Mouse (Mus musculus) liver, postnatal 0 days (tissue): ENCODE results near the gene Sumf1. TPM values are rescaled to one million over a fixed set of nuclear protein-coding genes. Genes with fewer than 3 reads are reported as not detected.
A peak's percentile ranks its signal among the peaks of the same experiment; 100 is the strongest.

Experiments
- ATAC-seq: fragments of 200-750 bp; cut with Nextera tagmentation; 2 replicates; pipeline ENCODE4 v1.8.0; 2017; ENCODE audit warnings: mild to moderate bottlenecking, moderate library complexity
- DNase-seq: peaks from one replicate; pipeline ENCODE4 v3.0.0-alpha.2; 2016
- H3K27ac ChIP-seq: fragments of 300-500 bp; sonication (generic); 2 replicates; pipeline ENCODE4 v1.5.1; 2014; ENCODE audit warnings: antibody characterized with exemption, moderate library complexity, mild to moderate bottlenecking, low read depth
- H3K27me3 ChIP-seq: fragments of 300-500 bp; sonication (generic); 2 replicates; pipeline ENCODE4 v1.6.1; 2014; ENCODE audit warnings: low read length, control low read depth, mixed read lengths; ENCODE audit not compliant: insufficient read depth
- H3K36me3 ChIP-seq: fragments of 300-500 bp; sonication (generic); replicated peaks from 2 replicates; pipeline ENCODE4 v1.6.1; 2014; ENCODE audit warnings: mild to moderate bottlenecking, control low read depth, low read length, moderate library complexity, mixed read lengths; ENCODE audit not compliant: insufficient read depth
- H3K4me1 ChIP-seq: fragments of 300-500 bp; sonication (generic); 2 replicates; pipeline ENCODE4 v1.6.1; 2014; ENCODE audit warnings: antibody characterized with exemption, mild to moderate bottlenecking, control low read depth; ENCODE audit not compliant: insufficient read depth
- H3K4me2 ChIP-seq: fragments of 300-500 bp; sonication (generic); 2 replicates; pipeline ENCODE4 v1.6.1; 2014; ENCODE audit warnings: low read depth, mild to moderate bottlenecking, low read length, moderate library complexity, mixed read lengths
- H3K4me3 ChIP-seq: fragments of 300-500 bp; sonication (generic); 2 replicates; pipeline ENCODE4 v1.5.1; 2014; ENCODE audit warnings: low read depth, low read length
- H3K9ac ChIP-seq: fragments of 300-500 bp; sonication (generic); replicated peaks from 2 replicates; pipeline ENCODE4 v1.6.1; 2014; ENCODE audit warnings: mild to moderate bottlenecking, moderate library complexity
- H3K9me3 ChIP-seq: fragments of 300-500 bp; sonication (generic); 2 replicates; pipeline ENCODE4 v1.6.1; 2016; ENCODE audit warnings: mild to moderate bottlenecking, control low read depth, low read length, mixed read lengths
- CTCF ChIP-seq: sonication (generic); IDR thresholded peaks from 2 replicates; pipeline ENCODE4 v1.5.1; 2016; ENCODE audit warnings: antibody characterized with exemption, low read depth
- EP300 ChIP-seq: IDR thresholded peaks from 2 replicates; pipeline ENCODE4 v1.6.1; 2016; ENCODE audit warnings: antibody characterized with exemption, low read depth, mild to moderate bottlenecking
- WGBS: fragments of 180-500 bp; shearing (Covaris S2); extraction: QIAGEN DNeasy Blood & Tissue Kit; methylation state at CpG from one replicate; pipeline ENCODE4 v1.1.7; 2014; ENCODE audit not compliant: insufficient replicate concordance; 5-methylcytosine and 5-hydroxymethylcytosine counted together
- polyA plus RNA-seq: library from polyadenylated mRNA; unstranded; fragments of >200 nt; fragmentation: Nextera tagmentation; extraction: Ambion mirVana; gene quantifications from 2 replicates; pipeline ENCODE4 v1.2.1, GENCODE M21; 2015

Gene Sumf1
- polyA plus RNA-seq, 1 experiment from 2014 or later: 13.0 TPM

GRCm38 (mm10) chr6:108154243-108154642, 31.1 kb downstream of the Sumf1 start:
- H3K36me3 ChIP-seq: no peaks in the 10 kb centered on the region; the same call in 1 of the 2 replicates
- WGBS: 82% methylated on average over 4 of the region's 4 CpGs
- no peak overlapping the region for H3K4me3 ChIP-seq
- no peak overlapping the region for H3K4me2 ChIP-seq
- TF ChIP-seq CTCF: no peak
- TF ChIP-seq EP300: no peak
- H3K9ac ChIP-seq: no peak overlapping the region
- no peaks in the 10 kb centered on the region for H3K27me3 ChIP-seq
- no peaks in the 10 kb centered on the region for H3K9me3 ChIP-seq
- no peaks in the 10 kb centered on the region; the same call in 1 of the 2 replicates for H3K4me1 ChIP-seq
- no peak overlapping the region for H3K27ac ChIP-seq
- DNase-seq (no peak), ATAC-seq (no peak)

DNA sequence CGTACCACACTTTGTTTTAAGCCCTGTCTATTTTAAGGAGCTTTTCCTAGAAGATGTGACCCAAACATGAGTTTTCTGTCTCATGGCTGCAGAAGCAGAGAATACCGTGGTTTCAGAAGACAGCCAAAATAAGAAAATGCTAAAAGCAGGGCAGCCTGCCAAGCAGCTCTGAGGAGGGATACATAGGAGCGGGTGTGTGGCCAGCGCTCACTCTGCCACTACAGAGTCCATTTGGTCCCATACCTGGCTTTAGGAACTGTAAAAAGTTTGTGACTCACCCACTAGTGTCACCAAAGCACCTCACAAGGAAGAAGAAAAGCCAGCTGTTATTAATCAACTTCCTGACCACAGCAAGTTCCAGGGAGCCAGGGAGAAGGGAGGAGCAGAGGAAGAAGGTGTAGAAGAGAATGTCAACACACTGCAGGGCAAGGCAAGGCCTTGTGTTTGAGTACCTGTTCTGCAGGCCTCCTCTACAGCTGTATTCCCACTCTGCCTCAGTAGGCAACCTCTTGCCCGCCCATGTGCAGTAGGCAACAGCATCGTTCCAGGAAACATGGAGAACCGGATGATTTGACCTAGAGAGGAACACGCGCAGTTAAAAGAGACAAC, 32.6 kb downstream of the Sumf1 start:
- TF ChIP-seq CTCF (no peak), EP300 (no peak)
- no peak overlapping the region for H3K9ac ChIP-seq
- DNase-seq: no peak
- no peak overlapping the region for H3K4me3 ChIP-seq
- no peaks in the 10 kb centered on the region for H3K27me3 ChIP-seq
- no peaks in the 10 kb centered on the region for H3K9me3 ChIP-seq
- no peak overlapping the region for H3K4me2 ChIP-seq
- ATAC-seq: no peak
- H3K36me3 ChIP-seq: no peaks in the 10 kb centered on the region; the same call in 1 of the 2 replicates
- H3K4me1 ChIP-seq: no peaks in the 10 kb centered on the region; the same call in 1 of the 2 replicates
- WGBS: 81% methylated on average over 9 of the region's 9 CpGs
- no peak overlapping the region for H3K27ac ChIP-seq

DNA sequence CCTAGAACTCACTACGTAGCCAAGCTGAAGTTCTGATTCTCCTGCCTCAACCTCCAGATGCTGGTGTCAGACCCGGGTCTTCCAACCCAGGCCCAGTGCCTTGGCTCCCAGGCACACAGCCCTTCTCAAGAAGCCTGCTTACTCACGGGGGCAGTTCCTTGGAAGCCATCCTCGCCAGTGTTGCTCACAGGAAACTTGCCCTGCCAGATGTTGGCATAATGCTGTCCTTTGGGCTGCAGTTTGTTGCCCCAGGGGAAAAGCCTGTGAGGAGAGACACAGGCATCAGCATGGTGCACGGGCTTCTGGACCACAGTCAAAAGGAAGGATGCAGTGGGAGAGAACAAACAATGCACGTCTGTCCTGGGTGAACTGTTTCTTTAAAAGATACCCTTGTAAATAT, 33.3 kb downstream of the Sumf1 start:
- 72% methylated on average over 6 of the region's 6 CpGs for WGBS
- ATAC-seq (no peak), DNase-seq (no peak)
- TF ChIP-seq CTCF (no peak), EP300 (no peak)
- no peak overlapping the region for H3K4me3 ChIP-seq
- H3K9ac ChIP-seq: no peak overlapping the region
- no peaks in the 10 kb centered on the region for H3K9me3 ChIP-seq
- H3K4me1 ChIP-seq: no peaks in the 10 kb centered on the region; the same call in 1 of the 2 replicates
- H3K36me3 ChIP-seq: no peaks in the 10 kb centered on the region; the same call in 1 of the 2 replicates
- H3K4me2 ChIP-seq: no peak overlapping the region
- no peak overlapping the region for H3K27ac ChIP-seq
- H3K27me3 ChIP-seq: no peaks in the 10 kb centered on the region

DNA sequence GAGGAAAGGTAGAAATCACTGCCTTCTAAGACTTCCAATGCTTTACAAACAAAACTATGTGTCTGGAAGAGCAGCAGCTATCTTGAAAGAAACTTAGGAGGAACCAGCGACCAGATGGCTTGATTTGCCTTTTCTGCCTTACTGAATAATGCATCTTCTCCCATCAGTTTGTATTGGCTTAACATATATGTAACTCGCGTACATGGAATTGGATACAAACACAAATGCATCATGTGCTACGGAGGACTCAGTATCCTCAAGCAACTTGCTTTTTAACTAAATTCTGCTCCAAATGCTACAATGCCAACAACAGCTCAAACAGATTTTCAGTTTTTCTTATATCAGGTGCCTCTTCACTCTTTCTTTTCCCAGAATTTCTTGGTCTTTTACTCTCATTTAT, 36.1 kb downstream of the Sumf1 start:
- H3K9ac ChIP-seq: no peak overlapping the region
- no peaks in the 10 kb centered on the region for H3K36me3 ChIP-seq
- no peaks in the 10 kb centered on the region for H3K9me3 ChIP-seq
- no peak for ATAC-seq
- no peaks in the 10 kb centered on the region for H3K27me3 ChIP-seq
- TF ChIP-seq EP300: no peak
- TF ChIP-seq CTCF: no peak
- 89% methylated on average over 4 of the region's 4 CpGs for WGBS
- H3K27ac ChIP-seq: no peak overlapping the region
- DNase-seq: no peak
- H3K4me3 ChIP-seq: no peak overlapping the region
- H3K4me2 ChIP-seq: no peak overlapping the region
- 0 out of 2 replicates have a peak, but pooled peaks cover 2% of the 10 kb centered on the region for H3K4me1 ChIP-seq

DNA sequence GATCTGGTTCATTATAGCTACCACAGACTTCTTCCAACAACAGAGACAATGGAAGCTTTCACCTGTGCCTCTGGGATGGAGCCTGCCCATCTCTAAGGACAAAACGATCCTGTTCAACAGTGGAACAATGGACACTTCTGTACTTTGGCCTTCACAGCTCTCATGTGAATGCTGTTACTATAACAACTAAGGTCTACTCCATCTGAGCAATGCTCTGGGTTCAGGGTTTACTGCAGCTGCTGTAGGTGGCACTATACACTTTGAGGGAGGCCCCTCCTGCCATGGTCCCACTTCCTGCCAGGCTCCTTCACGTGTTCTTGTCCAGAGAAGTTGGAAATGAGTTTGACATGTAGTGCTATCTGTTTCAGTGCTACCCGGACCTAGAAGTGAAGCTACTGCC, 36.9 kb downstream of the Sumf1 start:
- H3K27ac ChIP-seq: no peak overlapping the region
- ATAC-seq: no peak
- no peak for DNase-seq
- H3K9me3 ChIP-seq: no peaks in the 10 kb centered on the region
- WGBS: 58% methylated on average over 3 of the region's 3 CpGs
- no peaks in the 10 kb centered on the region for H3K36me3 ChIP-seq
- no peaks in the 10 kb centered on the region for H3K27me3 ChIP-seq
- no peak overlapping the region for H3K9ac ChIP-seq
- no peak overlapping the region for H3K4me2 ChIP-seq
- H3K4me3 ChIP-seq: no peak overlapping the region
- 0 out of 2 replicates have a peak, but pooled peaks cover 2% of the 10 kb centered on the region for H3K4me1 ChIP-seq
- TF ChIP-seq CTCF (0 out of 2 replicates have a peak, but pooled peaks have one; percentile 4), EP300 (no peak)

DNA sequence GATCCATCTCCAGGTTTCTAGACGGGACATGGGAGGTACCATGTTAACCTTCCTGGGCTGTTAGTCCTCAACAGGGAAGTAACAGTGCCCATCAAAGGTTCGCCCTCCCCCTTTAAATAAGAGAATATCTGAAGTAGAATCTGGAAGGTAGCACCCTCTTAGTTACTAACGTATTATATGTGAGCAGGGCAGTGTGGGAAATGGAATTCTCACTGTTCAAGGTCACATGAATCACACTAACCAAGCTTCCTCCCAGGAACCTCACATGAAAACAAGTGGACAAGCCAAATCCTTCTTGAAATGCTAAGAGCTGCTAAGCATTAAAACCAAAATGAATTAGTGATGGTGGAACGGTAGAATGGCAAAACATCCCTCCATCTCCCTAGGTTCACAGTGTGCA, 38.7 kb downstream of the Sumf1 start:
- H3K4me3 ChIP-seq: no peak overlapping the region
- DNase-seq: no peak
- H3K36me3 ChIP-seq: no peaks in the 10 kb centered on the region
- H3K27ac ChIP-seq: no peak overlapping the region
- no peaks in the 10 kb centered on the region for H3K27me3 ChIP-seq
- no peak for ATAC-seq
- no peak overlapping the region for H3K4me2 ChIP-seq
- no peak for TF ChIP-seq CTCF
- TF ChIP-seq EP300: no peak
- H3K9me3 ChIP-seq: no peaks in the 10 kb centered on the region
- WGBS: 83% methylated on average over 4 of the region's 4 CpGs
- no peak overlapping the region for H3K9ac ChIP-seq
- peaks cover 5% of the 10 kb centered on the region; the same call in 1 of the 2 replicates for H3K4me1 ChIP-seq
